Mouse (Mus musculus) spleen, adult 10 weeks (tissue): Measurements from ENCODE around the gene Olfr1253. TPM values are rescaled to one million over a fixed set of nuclear protein-coding genes. Genes with fewer than 3 reads are reported as not detected.

ENCODE experiments used
- polyA plus RNA-seq: library from polyadenylated mRNA; stranded (reverse); fragments of 350-450 nt; fragmentation: Illumina TruSeq; extraction: RNeasy Lipid Tissue Mini Kit (QIAGEN cat#74804); gene quantifications from one replicate; pipeline ENCODE4 v1.2.3, GENCODE M21; 2015; ENCODE audit warnings: low replicate concordance; ENCODE audit not compliant: insufficient read depth

Olfr1253 gene
- not detected for polyA plus RNA-seq

GRCm38 (mm10) chr2:89756990-89757389, at the start of gene Olfr1253:
Olfr1253 (minus strand) TSS chr2:89757090.

GRCm38 (mm10) chr2:89793519-89793918, 36.6 kb upstream of the Olfr1253 start, which contains the start of gene Olfr1254:
Olfr1254 (minus strand) TSS chr2:89793619.

GRCm38 (mm10) chr2:89724912-89725311, 32.0 kb downstream of the Olfr1253 start, which contains the start of gene Olfr1252:
Olfr1252 (minus strand) TSS chr2:89725012.

Other genes starting within 250 kb of the Olfr1253 start
- not detected for gene Olfr1243, start 225.6 kb downstream of the Olfr1253 start, polyA plus RNA-seq
- gene Olfr1245, start 178.6 kb downstream of the Olfr1253 start, polyA plus RNA-seq, result not detected
- gene Olfr1246, start 163.9 kb downstream of the Olfr1253 start, polyA plus RNA-seq, result not detected
- gene Olfr1247, start 143.0 kb downstream of the Olfr1253 start, polyA plus RNA-seq, result not detected
- not detected for gene Olfr1248, start 138.8 kb downstream of the Olfr1253 start, polyA plus RNA-seq
- not detected for gene Olfr1249, start 122.1 kb downstream of the Olfr1253 start, polyA plus RNA-seq
- gene Olfr1250, start 95.6 kb downstream of the Olfr1253 start, polyA plus RNA-seq, result not detected
- gene Olfr1251, start 85.2 kb downstream of the Olfr1253 start, polyA plus RNA-seq, result not detected
- not detected for gene Olfr1252, start 32.1 kb downstream of the Olfr1253 start, polyA plus RNA-seq
- not detected for gene Olfr1254, start 36.5 kb upstream of the Olfr1253 start, polyA plus RNA-seq
- gene Olfr1255, start 55.0 kb upstream of the Olfr1253 start, polyA plus RNA-seq, result not detected
- gene Olfr1256, start 84.5 kb upstream of the Olfr1253 start, polyA plus RNA-seq, result not detected
- not detected for gene Olfr48, start 91.1 kb upstream of the Olfr1253 start, polyA plus RNA-seq
- not detected for gene Olfr1257, start 121.3 kb upstream of the Olfr1253 start, polyA plus RNA-seq
- gene Olfr1258, start 170.2 kb upstream of the Olfr1253 start, polyA plus RNA-seq, result not detected
- not detected for gene Olfr1259, start 191.6 kb upstream of the Olfr1253 start, polyA plus RNA-seq
- gene Olfr1260, start 217.2 kb upstream of the Olfr1253 start, polyA plus RNA-seq, result not detected
- not detected for gene Olfr1261, start 234.1 kb upstream of the Olfr1253 start, polyA plus RNA-seq
- gene Olfr1262, start 243.1 kb upstream of the Olfr1253 start, polyA plus RNA-seq, result not detected